Mouse (Mus musculus) v-Abl transformed pro-B cells (cell line): ENCODE results near the gene Zc3h18.

Experiments used
- in situ Hi-C, 2 experiments: fragments of 400-800 bp; cut with MboI; formaldehyde crosslinking; loops; one replicate each; pipeline ENCODE4 v1.15.1; 2025; ENCODE audit not compliant: unreplicated experiment in 2 of 2

Zc3h18 gene

DNA sequence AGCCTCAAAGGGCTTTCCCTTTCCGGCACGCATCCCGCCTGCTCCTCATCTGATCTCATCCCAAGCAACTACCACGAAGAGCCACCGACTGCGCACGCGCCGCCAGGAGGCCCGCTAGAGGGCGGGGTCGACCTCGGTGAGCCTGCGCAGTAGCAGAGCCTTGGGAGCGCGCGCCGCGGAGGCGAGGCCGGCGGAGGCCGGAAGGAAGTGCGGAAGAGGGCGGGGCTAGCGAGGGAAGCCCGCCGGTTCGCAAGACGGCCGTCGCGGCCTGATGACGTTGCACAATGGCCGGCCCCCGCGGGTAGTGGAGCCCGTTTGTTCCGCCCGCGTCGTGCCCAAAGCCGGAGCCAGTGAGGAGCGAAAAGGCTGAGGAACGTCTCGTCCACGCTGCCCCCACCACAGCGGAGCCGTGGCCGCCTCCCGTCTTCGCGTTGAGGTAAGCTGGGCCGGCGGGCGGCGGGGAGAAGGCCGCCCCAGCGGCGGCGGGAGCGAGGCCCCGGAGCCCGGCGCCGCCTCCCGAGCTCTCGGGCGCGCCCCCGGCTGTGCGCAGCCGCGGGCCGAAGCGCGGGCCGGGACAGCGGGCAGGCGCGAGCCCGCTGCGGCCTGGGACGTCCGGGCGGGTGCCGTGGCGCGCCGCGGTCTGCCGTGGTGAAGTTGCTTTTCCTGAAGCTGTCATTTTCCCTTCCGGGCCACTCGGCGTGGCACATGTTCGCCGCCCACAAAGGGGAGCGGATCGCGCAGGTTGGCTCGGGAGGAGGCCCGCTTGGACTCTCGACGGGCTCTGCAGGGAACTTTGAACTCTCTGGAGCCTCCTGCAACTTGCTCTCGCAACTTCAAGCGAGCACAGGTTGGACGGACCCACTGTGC is at the start of gene Zc3h18:
Gene Zc3h18 (plus strand): TSS at position 245 of the 867 bp plus-strand sequence.
- in situ Hi-C loops: loop anchor here in 1 of 2 experiments (10.0 kb wide), 1 partner anchor 848 kb away; the partner anchor contains the start of gene Cdk10

DNA sequence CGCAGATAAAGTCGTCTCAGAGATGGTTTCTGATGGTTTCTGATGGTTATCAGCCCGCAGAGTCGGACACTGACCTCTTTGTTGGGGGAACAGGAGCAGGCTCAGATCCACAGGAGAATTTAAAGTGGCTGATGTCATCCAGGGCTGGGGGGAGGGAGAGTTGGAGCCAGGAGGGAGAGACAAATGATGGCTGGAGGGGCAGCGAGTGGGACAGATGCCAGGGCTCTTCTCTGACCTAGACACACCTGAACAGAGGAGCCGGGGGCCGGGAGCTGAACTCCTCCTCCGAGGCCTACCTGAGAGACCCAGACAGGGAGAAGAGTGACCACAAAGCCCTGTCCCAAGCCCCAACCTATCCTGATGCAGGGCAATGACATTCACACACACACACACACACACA is 47.3 kb upstream of the Zc3h18 start:
- in situ Hi-C loops: no loop called here

DNA sequence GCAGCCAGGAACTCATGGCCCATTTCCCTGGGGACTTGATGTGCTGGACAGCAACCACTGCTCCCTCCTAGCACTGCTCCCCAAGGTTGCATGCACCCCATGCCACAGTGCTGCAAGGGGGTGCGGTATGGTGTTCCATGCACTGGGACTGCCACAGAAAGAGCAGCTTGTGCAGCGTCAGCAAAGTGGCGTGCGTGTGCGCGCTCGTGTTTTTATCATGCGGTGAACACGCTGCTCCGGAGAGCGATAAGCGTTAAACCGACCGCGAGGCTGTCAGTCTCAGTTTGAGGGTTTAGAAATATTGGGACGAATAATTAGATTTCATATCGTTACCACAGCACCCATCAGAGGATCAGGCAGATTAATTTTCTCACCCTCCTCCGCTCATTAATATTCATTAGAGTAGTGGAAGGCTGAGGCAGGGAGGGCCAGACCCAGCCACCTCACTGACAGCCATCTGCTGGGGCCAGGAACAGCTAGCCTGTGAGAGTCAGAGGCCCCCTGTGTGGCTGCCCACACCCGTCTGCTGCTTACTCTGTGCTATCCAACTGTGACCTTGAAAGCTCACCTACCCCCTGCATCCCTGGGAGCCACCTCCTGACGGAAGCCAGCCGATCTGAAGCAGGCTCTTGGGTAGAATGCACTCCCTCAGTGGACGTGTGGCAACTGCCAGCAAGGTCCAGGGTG is 46.7 kb upstream of the Zc3h18 start:
- in situ Hi-C loops: loop anchor here (5.0 to 10.0 kb wide), 4 partner anchors 38 to 165 kb away; no protein-coding TSS in a partner anchor

DNA sequence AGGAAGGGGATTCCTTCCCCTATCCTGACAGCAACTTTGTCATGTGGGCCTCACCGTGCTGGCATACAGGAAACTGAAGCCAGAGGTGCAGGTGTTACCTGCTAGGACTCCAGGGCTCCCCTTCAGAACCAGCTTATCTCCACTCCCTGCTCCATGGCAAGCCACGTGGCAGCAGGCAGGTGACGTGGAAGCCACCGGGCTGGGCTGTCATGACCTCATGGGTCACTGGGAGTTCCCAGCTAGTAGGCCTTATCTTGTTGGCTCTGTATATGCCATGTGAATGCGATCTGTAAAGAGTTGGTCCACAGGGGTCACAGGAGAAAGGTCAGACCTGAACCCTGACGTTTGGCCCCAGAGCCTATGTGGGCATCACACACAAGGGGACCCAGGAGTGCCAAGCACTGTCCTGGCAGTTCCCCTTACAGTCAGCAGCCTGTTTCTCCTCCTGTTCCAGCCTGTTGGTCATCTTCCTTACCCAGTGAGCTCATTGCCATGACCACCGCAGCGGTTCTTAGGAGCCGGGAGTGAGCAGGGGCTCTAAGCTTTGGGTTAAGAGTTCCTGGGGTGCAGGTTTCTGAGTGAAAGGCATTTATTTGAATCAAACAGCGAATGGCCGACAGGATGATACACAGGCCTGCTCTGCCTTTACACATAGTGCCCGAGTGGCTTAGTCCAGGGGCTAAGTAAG is 45.8 kb upstream of the Zc3h18 start:
- in situ Hi-C loops: loop anchor here (5.0 to 10.0 kb wide), 4 partner anchors 37 to 166 kb away; no protein-coding TSS in a partner anchor

DNA sequence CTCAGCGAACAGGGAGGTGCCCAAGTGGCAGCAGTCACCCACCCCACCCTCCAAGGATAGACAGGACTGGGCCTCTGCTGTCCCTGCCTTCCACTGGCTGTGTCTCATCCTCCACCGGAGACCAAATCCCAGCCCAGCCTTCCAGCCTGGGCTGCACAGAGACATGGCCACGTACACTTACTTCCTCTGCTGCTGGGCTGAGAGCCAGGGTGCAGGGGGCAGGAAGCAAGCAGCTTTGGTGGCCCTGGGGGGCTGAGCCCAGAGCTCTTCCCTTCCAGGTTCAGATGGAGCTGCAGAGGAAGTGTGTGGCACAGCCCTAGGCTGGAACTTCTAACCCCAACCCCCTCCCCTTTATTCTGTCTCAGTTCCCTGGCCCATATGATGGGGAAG is 45.3 kb upstream of the Zc3h18 start:
- in situ Hi-C loops: loop anchor here (5.0 to 10.0 kb wide), 4 partner anchors 36 to 166 kb away; no protein-coding TSS in a partner anchor

DNA sequence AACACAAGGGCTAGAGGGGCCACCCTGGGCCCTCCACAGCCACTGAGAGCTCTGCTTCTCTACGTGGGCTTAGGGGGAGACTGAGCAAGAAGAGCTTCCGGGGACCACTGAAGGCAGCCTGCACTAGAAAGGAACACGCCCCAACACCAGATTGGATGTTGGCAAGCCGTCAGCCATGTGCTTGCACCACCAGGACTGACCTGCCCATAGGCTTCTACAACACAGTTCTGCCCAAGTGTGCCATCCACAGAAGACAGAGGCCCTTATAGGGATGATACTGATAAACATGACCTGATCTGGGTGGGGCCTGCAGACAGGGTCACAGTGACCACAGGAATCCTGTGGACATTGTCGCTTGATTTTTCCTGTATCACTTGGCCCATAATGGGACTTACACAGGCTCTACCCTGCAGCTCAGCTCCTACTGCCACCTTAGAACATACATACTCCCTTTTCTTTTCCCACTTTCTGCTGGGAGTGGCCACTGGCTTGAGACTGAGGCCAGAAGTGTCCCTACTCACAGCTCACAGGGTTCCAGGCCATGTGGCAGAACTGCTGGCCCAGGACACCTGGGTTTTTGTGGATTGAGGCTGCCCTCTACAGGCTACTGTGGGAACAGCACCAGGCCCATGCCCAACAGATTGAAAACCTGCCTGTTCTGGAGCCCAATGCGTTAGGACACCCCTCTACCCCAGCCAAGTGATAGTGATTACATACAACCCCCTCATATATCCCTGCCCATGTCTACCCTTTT is 43.5 kb upstream of the Zc3h18 start:
- in situ Hi-C loops: loop anchor here (5.0 to 10.0 kb wide), 4 partner anchors 34 to 168 kb away; no protein-coding TSS in a partner anchor

DNA sequence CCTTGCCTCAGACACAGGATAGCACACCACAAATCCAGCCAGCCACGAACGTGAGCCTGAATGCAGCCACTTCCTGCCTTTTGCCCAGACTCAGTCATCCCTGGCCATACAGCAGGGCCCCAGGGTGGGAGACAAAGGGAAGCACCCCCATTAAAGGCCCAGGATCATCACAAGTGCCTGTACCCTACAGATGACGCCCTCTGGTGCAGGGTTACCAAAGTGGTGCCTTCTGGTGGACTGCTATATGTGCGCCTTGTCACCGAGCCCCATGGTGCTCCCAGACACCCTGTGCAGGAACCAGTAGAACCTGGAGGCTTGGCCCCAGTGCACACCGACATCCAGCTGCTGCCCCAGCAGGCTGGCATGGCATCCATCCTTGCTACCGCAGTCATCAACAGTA is 42.9 kb upstream of the Zc3h18 start:
- in situ Hi-C loops: loop anchor here (5.0 to 10.0 kb wide), 4 partner anchors 34 to 169 kb away; no protein-coding TSS in a partner anchor

DNA sequence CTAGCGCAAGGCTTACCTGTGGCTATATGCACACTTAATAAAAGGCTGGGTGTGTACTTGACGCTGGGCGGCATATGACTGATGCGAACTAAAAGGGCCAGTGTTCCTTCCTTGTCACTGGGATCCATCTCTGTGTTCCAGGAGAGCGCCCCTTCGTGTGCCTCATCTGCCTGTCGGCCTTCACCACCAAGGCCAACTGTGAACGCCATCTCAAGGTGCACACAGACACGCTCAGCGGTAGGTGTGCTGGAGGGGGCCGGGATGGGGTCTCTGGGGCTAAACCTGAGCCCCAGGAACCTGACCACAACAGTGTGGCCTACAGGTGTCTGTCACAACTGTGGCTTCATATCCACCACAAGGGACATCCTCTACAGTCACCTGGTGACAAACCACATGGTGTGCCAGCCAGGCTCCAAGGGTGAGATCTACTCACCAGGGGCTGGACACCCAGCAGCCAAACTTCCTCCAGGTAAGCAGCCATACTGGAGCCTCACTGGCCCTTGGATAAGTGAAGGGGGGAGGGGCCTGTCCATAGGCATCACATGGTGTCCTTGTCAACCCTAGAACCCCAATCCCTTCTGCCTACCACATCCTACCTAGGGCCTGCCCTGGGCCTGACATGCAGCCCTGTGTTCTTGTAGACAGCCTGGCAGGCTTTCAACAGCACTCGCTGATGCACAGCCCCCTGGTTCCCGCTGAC is 41.5 kb upstream of the Zc3h18 start:
- in situ Hi-C loops: loop anchor here (5.0 to 10.0 kb wide), 4 partner anchors 32 to 170 kb away; no protein-coding TSS in a partner anchor

DNA sequence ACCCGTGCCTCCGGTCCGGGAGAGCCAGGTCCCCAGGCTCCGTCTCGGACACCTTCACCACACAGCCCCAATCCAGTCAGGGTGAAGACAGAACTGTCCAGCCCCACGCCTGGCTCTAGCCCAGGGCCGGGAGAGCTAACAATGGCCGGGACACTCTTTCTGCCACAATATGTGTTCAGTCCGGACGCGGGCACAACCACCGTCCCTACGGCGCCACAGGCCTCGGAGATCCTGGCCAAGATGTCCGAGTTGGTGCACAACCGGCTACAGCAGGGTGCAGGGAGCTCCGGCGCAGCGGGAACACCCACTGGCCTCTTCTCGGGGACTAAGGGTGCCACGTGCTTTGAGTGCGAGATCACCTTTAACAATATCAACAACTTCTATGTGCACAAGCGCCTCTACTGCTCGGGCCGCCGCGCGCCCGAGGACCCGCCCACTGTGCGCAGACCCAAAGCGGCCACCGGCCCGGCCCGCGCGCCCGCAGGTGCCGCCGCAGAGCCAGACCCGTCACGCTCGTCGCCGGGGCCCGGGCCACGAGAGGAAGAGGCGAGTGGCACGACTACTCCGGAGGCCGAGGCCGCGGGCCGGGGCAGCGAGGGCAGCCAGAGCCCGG is 40.7 kb upstream of the Zc3h18 start:
- in situ Hi-C loops: loop anchor here in 1 of 2 experiments (10.0 kb wide), 1 partner anchor 171 kb away; no protein-coding TSS in a partner anchor

DNA sequence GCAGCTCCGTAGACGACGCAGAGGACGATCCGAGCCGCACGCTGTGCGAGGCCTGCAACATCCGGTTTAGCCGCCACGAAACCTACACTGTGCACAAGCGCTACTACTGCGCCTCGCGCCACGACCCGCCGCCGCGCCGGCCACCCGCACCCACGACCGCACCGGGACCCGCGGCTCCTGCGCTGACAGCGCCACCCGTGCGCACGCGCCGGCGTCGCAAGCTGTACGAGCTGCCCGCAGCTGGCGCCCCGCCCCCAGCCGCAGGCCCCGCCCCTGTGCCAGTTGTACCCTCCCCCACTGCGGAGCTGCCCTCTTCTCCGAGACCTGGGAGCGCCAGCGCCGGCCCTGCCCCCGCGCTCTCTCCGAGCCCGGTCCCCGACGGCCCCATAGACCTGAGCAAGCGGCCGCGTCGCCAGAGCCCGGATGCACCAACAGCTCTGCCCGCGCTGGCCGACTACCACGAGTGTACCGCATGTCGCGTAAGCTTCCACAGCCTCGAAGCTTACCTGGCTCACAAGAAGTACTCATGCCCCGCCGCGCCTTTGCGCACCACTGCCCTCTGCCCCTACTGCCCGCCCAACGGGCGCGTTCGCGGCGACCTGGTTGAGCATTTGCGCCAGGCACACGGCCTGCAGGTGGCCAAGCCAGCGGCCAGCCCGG is 40.0 kb upstream of the Zc3h18 start:
- in situ Hi-C loops: loop anchor here in 1 of 2 experiments (10.0 kb wide), 1 partner anchor 172 kb away; no protein-coding TSS in a partner anchor

DNA sequence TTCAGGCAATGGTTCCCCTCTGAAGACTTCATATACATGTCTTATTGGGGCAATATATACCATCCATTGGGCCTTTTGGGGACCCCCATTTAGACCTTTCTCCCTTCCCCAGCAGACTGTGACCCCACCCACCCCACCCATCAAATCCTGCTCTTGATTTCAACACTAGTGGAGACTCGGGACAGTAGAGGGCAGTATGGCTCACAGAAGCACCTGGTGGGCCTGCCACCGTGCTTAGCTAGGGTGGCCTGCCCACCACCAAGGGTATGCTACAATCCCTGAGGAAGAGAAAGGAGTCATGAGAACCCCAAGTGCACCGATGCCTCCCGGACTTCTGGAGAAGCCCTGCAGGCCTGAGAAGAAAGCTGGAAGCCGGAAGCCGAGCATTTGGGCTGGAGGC is 37.6 kb upstream of the Zc3h18 start:
- in situ Hi-C loops: loop anchor here in 1 of 2 experiments (10.0 kb wide), 1 partner anchor 174 kb away; no protein-coding TSS in a partner anchor

DNA sequence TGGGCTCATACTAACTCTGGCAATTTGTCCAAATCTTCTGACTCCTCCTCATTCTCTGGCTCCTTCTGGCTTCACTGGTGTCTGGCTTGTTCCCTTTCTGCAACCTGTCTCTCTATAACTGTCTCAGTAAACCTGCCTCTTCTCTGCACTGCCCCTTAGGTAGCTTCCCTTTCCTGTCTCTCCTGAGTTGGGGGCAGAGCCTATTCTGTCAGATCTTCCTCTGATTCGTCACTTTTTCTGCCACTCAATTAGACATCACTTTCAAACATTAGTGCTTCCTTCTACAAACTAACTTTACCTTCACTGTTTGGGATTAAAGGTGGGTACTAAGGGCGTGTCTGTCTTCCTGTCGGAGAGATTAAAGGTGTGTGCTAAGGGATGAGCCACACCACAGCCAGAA is 35.6 kb upstream of the Zc3h18 start:
- in situ Hi-C loops: no loop called here

DNA sequence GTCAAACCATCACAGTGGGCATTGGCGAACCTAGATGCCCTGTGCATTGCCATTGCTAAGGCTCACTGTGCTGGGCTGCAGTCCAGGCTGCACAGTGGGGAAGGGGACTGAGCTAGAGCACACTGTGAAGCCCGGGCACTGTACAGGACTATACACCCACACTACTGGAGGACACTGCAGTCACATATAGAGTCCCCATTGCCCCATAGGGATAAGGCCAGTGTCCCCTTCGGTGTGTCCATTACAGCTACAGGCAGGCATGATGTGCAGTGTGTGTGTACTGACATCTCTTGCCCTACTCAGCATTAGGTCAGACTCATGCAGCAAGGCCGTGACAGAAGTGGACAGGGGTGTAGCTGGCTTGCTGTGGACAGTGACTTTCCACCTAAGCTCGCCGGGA is 34.6 kb upstream of the Zc3h18 start:
- in situ Hi-C loops: no loop called here

DNA sequence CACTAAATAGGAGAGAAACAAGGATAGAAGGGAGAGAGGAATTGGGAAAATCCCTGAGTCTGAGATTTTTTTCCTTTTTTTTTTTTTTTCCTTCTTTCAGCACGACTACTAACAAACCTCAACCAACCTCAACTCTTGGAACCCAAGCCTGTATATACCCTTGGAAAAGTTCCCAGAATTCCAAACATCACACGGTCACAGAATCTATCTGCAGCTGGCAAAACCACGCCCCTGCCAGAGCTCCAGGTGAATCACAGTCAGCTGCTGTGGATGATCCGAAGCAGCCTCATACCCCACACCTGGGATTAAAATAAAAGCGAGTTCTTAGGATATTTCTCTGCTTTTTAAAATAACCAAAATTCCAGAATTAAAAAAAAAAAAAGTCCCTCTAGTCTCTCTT is 34.0 kb upstream of the Zc3h18 start:
- in situ Hi-C loops: no loop called here

DNA sequence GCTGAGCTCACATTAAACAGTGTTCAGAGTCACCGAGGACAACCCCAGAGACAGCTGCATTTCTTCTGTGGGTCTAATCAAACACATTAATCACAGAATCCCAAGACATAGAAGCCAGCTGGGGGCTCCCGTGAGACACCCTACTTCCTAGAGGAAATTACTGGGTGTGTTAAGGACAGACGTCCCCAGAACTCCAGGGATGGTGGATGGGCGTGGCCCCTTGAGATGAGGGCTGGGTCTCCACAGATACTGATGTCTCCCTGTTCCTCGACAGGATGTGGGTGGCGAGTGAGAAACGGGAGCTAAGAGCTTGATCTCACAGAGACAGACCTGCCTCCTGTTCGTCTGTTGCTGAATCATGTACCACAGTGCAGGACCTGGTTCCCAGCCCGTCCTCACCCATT is 33.6 kb upstream of the Zc3h18 start:
- in situ Hi-C loops: no loop called here

DNA sequence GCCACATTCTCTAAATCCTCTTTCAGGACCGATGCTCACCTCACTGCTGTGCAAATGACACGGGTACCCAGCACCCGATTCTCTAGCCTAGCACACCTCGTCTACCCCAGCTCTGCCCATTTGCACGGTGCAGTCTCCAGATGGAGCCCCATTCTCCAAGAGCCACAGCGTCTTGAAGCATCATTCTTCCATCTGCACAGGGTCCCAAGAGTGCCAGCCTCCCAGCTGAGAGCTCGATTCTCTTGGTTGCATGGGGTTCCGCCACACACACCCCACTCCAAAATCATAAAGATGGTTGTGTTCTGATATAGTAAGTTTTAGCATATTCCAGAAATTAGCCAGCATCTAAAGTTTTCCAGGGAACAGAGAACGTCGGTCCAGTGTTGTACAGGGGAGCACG is 33.1 kb upstream of the Zc3h18 start:
- in situ Hi-C loops: no loop called here

DNA sequence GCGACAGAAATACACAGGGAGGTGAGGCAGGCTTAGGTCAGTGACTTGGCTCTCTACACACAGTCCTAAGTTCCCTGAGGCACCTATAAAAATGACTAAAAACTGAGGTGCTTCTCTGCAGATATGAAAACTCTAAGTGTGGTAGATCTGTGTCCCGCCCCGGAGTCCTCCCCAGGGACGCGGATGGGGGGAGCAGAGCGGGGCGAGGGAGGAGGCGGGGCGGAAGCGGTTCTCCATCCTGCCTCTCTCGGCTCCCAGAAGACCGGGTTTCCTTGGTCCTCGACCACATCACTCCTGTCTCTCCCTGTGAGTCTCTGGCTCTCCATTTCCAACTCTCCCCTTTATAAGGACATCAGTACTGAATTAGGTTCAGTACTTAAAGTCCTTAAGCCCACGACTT is 32.7 kb upstream of the Zc3h18 start:
- in situ Hi-C loops: no loop called here

DNA sequence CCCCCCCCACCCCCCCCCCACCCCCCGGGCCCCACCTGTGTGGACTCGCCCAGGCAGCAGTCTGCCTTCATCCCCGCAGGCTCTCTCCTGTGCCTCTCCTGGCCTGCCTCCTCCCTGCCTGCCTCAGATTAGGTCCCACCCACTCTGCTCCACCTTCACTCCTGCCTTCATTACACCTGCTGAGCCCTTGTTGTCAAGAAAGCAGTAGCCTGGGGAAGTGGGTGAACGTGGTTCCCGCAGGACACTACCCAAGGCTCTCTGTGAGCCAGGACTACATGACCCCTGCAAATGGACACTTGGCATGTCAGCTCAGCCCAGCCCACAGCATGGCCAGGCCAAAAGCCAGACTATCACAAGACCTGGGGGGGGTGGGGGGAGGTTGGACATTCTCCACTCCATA is 32.2 kb upstream of the Zc3h18 start:
- in situ Hi-C loops: no loop called here
